Mouse (Mus musculus) cortical plate, adult 2 months (tissue): ENCODE measurements around the gene Nutf2.

Source experiments
- CTCF ChIP-seq: fragments of 200-500 bp; IDR thresholded peaks from 2 replicates; pipeline ENCODE4 v1.5.1; 2011; ENCODE audit warnings: mild to moderate bottlenecking, control low read depth, low read length; ENCODE audit not compliant: insufficient read depth; ENCODE audit errors: extremely low read depth
- POLR2A ChIP-seq: fragments of 200-500 bp; IDR thresholded peaks from 2 replicates; pipeline ENCODE4 v1.6.1; 2011; ENCODE audit warnings: mild to moderate bottlenecking, low read length, control low read depth; ENCODE audit not compliant: insufficient read depth; ENCODE audit errors: extremely low read depth

- TF ChIP-seq CTCF (no peak), POLR2A (peak; percentile 81; the same call in 1 of the 2 replicates)
Measured at GRCm38 (mm10) chr8:105851651-105852143, 8.7 kb upstream of the Nutf2 start.
